Mouse (Mus musculus) A20 (cell line): ENCODE measurements around the gene Aldh3a2.
"Not testable (repeated sequence)": the region's sequence is repeated elsewhere in the genome, so short reads cannot be mapped to it uniquely, and the experiment has no call there.

Experiments used
- DNase-seq: peaks from one replicate; pipeline ENCODE4 v3.0.0-alpha.2; 2011; ENCODE audit warnings: low read depth, low spot score

The Aldh3a2 gene

GRCm38 (mm10) chr11:61215936-61216335 lies 51.3 kb downstream of the Aldh3a2 start:
- no peak for DNase-seq

- DNase-seq = no peak
Measured at GRCm38 (mm10) chr11:61212102-61212501, 55.2 kb downstream of the Aldh3a2 start.

- no peak for DNase-seq
Measured at GRCm38 (mm10) chr11:61208316-61208715, 58.9 kb downstream of the Aldh3a2 start.

DNA sequence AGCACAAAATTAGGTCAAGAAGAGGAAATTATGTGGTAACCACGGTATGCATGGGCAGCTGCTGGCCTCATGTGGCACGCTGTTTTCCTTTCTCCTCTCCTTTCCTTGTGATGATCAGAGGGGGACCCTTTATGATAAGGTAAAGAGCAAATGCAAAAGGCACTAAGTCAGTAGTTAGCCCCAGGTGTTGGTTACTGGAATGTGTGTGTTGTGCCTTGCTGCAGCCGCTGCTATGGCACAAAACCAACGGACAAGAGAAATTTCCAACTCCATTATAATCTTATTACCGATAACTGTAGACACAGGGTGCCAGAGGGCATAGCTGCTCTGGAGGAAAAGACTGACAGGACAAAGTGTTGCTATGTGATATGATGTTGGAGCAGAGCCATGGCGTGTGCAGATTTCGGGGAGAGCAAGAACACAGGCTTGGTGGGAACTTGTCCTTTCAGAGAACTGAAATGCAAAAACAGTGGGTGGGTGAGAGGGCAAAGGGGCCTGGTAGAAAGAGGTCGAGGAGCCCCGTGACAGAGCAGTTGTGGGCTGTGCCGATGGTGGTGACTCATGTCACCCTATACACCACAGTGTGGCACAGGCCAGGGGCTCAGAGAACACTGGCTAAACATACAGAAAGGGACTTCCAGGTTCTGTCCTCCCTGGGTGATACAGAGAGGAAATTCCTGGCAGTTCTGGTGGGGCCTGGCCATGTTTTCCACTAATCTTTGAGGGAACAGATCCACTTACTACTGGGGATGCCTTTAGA lies 59.6 kb downstream of the Aldh3a2 start, which contains the start of gene Aldh3a1:
Gene Aldh3a1, plus strand, starts transcription at position 51 of the 760 bp plus-strand sequence.
- no peak for DNase-seq

DNA sequence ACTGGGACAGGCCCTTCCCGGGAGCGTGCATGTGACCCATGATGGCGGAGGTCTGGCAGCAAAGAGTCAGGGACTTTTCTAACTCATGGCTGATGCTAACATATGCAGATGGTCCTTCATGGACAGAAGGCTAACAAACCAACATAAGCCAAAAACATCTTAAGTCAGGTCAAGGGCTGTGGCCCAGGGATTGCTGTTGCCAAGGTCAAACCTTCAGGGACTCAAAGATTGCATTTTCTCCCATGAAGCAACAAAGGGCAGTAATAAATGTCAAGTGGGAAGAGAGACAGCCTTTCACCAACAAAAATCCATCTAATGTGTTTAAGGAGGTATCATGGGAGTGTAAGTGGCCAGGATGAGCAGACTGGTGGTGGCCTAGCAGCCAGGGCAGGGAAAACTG lies 61.1 kb downstream of the Aldh3a2 start:
- DNase-seq = no peak

GRCm38 (mm10) chr11:61205167-61205950 lies 61.9 kb downstream of the Aldh3a2 start:
- DNase-seq = no peak

DNA sequence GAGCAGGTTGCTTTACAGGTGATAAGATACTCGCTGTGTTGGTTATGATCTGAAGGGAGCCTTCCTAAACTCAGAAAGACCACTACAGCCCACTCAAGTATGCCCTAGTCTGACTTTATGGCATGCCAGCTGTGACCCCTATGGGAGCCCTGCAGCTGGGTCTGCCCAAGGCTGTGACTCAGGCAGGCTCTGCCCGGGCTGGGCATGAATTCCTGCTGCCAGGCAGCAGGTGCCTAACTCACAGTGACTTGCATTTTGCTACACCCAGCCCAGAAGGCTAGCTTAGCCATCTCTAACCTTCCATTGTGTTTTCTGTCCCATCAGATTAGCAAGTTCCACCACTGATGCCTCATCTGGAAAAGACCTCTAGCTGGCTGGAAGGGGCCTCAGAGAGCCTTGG lies 64.5 kb downstream of the Aldh3a2 start:
- DNase-seq = no peak

- DNase-seq = no peak
Measured at GRCm38 (mm10) chr11:61202186-61202585, 65.1 kb downstream of the Aldh3a2 start.

DNA sequence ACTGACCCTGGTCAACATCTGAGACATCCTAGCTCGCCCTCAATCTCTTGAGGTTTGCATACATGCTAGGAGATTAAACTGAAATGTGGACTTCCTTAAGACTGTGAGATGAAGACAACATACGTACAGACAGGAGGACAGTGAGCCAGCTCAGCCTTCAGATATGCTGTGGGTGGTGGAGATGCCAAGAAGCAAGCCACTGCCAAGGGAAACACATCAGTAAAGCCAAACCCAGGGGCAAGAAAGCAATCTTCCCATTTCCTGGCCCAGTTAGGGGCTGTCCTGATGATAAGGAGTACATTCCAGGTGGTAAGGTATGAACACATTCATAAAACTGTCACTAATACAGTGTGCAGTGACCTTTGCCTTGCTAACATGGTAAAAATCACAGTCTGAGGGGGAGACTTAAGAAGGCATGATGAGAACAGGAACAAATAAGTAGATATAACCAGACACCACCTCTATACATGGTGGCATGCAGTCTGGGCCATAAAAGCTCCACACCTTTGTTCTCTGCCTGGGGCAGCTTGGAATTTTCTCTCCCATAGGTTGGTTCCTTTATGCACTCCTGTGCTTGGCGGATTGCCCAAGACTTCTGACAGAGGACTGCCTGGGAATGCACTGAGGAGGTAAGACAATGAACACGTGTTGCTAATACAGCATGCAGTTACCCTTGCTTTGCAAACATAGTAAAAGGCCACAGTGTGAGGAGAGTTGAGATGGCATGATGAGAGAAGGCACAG lies 67.5 kb downstream of the Aldh3a2 start:
- no peak for DNase-seq

- no peak for DNase-seq
Measured at GRCm38 (mm10) chr11:61197935-61198334, 69.3 kb downstream of the Aldh3a2 start.

DNA sequence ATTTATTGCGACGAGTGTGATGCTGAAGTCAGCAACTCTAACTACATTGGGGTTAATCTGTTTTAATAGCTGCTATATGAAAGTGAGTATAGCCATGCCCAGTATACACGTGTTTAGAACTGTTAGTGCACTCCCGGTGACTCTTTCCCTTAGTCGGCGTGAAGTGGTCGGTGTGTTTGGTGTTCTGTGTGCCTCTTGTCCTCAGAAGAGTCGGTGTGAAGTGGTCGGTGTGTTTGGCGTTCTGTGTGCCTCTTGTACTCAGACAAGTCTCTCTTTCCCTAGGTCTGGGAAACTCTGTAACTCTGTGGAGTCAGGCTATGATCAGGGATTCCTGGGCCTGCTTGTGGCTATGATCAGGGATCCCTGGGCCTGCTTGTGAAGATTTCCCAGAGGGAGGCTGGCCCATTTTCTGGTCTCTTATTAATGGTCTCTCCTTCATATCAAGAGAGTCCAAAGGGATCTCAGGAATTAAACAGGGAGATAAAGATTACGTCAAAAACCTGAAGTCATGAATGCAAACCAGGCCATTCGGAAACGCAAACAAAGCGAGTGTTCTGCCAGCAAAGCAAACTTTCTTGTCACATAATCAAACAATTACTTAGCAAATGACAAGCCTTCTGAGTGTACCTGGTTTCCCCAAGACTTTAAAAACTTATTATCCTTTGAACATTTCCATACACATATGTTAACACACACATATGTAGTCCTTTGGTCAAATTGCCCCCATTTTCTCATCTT lies 70.5 kb downstream of the Aldh3a2 start:
- DNase-seq = no peak

- peak; percentile 74 for DNase-seq
Measured at GRCm38 (mm10) chr11:61193392-61193791, 73.9 kb downstream of the Aldh3a2 start.

DNA sequence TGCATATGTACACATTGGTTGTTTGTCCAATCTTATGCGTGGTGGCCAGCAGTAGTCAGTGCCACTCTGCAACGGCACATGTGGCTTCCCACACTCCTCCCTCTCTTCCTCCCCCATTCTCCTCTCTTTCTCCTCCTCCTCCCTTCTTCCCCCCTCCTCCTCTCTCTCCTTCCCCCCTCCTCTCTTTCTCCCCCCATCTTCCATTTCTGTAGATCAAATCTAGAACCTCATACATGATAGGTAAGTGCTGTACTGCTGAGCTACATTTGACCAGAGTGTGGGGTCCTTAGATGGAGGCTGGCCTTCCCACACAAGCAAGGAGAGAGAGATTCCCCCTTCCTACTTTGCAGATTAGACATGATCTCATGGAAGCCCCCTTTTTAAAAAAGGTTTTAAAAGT lies 74.5 kb downstream of the Aldh3a2 start:
- DNase-seq = no peak

DNA sequence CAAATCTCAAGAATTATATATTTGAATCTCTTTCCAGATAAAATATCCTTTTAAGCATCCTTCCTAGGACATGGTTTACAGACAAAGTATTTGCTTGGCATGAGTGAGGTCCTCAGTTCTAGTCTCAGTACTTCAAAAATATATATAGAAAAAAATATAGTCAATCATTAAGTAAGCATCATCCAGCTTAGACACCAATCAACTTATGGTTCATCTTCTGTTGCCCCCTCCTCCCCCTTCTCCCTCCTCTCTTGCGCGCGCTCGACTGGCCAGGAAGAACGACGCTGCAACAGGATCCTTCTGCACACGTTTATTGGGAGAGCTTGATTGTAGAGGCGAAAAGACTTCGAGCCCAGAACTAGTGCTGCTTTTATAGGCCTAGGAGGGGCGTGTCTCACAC lies 75.1 kb downstream of the Aldh3a2 start:
- DNase-seq = not testable (repeated sequence)

DNA sequence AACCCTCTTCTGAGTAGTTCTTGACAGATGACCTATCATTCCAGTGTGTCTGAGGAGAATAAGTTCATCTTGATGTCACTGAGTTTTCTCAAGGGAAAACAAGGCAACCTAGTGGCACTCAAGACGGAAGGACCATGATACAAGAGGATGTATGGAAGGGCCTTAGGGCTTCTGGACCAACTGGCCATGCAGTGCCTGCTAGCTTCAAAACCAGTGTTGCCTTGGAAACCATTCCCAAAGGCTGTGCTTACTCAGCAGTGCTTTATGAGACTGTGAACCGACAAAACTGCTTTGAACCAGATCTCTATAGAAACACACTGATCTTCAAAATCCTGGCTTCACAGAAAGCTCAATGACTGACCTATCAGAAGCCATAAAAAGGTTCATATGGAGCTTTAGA lies 76.5 kb downstream of the Aldh3a2 start:
- DNase-seq = no peak

DNA sequence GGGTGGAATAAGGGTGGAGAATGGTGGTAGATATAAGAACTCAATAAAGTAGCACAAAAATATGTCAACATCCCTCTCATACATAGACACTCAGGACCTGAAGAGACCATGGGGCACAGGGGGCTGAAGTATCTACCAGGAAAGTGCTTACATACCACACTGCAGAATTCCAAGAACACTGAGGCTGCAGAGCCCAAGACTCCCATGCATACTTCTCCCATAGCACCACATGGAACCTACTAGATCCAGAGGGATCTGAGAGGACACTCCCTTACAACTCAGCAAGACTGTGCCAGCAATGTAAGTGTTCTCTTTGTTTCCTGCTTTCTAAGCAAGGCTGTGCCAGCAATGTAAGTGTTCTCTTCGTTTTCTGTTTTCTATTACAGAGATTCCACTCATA lies 83.4 kb downstream of the Aldh3a2 start:
- DNase-seq = no peak

DNA sequence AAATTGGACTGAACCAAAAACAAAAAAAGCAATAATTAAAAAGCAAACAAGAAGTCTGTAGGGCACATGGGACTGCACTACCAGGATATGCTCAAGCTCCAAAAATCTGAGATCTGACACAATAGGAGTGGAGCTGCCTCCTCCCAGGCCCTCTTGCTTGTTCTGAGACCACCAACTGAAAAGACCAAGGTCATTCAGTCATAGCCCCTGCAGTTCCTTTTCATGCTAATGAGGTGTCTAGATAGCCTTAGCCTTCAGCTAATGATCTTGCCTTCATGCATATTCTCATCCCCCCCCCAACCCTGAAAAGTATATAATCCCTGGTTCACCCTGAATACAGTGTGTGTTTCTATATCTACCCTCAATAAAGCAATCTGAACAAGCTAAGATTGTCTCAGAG lies 85.6 kb downstream of the Aldh3a2 start:
- DNase-seq = no peak

- no peak for DNase-seq
Measured at GRCm38 (mm10) chr11:61180361-61180760, 86.9 kb downstream of the Aldh3a2 start.

- no peak for DNase-seq
Measured at GRCm38 (mm10) chr11:61176321-61176720, 90.9 kb downstream of the Aldh3a2 start.

DNA sequence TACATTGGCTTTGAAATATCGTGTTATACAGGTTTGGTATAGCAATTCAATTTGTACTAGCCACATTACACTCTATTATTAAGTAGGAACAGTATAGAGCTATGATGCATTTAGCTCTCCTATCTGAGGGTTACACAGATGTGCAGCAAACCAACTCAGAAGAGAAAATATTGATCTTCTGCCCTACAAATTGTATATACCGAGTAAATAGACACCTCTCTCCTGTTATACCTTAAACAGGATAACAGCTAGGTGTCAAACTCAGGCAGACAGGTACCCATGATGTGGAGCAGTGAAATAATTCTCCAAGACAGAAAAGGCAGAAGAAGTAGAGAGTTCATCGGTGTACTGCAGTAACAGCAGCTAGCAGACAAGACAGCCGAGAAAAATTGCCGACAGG lies 91.5 kb downstream of the Aldh3a2 start:
- DNase-seq = no peak

DNA sequence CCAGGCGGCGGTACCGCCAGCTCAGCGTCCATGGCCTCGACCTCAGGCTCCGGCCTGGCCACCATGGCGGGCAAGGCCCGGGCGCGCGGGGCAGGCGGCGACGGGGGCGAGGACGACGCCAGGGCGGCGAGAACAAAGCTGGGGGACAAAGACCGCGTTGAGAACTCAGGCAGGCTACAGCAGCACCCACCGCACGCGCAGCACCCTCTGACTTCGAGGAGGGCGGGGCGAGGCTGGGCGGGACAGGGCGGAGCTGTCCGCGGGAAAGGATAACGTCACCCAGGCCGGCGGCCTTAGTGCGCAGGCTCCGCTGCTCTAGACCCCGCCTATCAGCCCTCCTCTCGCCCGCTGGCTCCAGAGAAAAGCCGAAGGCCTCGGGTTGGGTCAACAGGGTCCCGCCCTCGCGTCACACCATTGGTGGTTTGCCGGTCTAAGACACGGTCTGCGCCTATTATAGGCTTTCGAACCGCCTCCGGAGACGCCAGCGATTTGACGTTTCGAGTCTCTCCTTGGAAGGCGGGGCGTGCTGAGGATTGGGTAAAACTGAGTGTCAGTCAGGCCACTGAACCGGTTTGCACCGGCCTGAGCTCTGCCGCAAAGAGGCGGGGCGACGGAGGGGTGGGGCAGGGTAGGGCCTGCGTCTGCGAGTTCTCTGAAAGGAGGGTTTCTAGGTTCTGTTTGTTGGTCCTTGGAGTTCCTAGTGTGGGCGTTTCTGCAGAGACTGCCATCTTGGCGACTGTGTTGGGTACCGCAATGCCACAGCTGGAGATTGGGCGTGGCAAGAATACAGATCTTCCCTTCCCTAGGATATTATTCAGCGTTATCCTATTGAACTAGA lies 92.2 kb downstream of the Aldh3a2 start, which contains the start of gene Usp22:
Gene Usp22, minus strand, starts transcription at position 235 of the 838 bp plus-strand sequence.
- DNase-seq = peak; percentile 100
